ENCODE assay signal across 12 mouse cellular contexts in the genomic region with DNA sequence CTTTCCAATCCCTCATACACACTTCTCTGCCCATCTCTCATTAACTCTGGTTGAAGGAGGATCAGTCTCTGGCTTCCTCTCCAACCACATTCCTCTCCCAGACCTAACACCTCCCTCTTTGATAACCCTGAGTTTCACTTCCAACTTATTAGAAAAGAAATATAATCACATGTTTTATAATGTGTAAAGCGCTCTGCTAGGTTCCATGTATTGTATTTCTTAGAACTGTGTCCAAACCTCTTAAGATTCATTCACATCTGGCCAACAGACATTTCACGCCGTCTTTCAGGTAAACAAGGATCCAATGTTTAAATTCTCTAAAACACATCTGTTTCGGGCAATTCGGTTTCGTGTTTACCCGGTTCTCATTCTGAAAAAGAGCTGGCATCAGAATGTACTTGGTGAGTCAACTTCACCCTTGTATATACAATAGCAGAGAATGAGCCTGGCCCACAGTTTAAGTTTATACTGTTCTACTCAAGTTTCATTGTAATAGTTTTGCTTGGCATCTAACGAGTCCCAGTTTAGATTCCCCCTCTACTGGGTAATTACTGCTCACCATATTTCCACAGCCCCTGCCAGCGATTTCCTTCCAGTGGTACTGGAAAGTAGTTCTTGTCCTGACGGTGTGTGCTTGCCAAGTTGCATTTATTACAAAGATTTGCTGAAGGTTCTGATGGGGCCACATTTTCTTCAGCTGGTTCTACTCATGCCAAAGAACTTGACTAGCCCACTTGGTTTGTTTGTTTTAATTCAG.
A peak's percentile ranks its signal among the peaks of the same experiment; 100 is the strongest.
DNase-seq lines count a peak whose midpoint lies in the region; ATAC-seq and TF ChIP-seq lines count a peak whose summit lies in the region.
"Had no signal": no experiment of that assay in that cellular context is flagged by ENCODE, and none has a peak within 500 bp of the region (broad histone marks: within the 10 kb centered on the region; RNA-seq: fewer than 3 reads in every experiment).

No protein-coding gene starts in this region.

- H3K27ac ChIP-seq in heart, embryonic 11.5 days (ENCODE audit: low read depth, low read length) = no peak overlapping the region
- H3K27ac ChIP-seq in embryonic facial prominence, embryonic 12.5 days = peak overlapping the region; percentile 69
- peak overlapping the region; percentile 56; the same call in 1 of the 2 replicates for H3K27ac ChIP-seq in limb, embryonic 14.5 days (replicated peaks; ENCODE audit: low read depth, low read length)
- H3K27ac ChIP-seq in liver, postnatal 0 days (ENCODE audit: low read depth) = no peak overlapping the region
- H3K27ac ChIP-seq: heart, embryonic 15.5 days; neural tube, embryonic 15.5 days had no signal

- no peak overlapping the region for H3K9ac ChIP-seq in heart, embryonic 11.5 days (ENCODE audit: low read depth, low read length)
- H3K9ac ChIP-seq in embryonic facial prominence, embryonic 12.5 days = no peak overlapping the region
- no peak overlapping the region for H3K9ac ChIP-seq in limb, embryonic 14.5 days (ENCODE audit: low read depth, low read length, severe bottlenecking)
- H3K9ac ChIP-seq in liver, postnatal 0 days (replicated peaks) = no peak overlapping the region
- H3K9ac ChIP-seq: heart, embryonic 15.5 days; neural tube, embryonic 15.5 days had no signal

- no peaks in the 10 kb centered on the region for H3K36me3 ChIP-seq in heart, embryonic 11.5 days (ENCODE audit: control insufficient read depth, insufficient read depth, low read length)
- no peaks in the 10 kb centered on the region for H3K36me3 ChIP-seq in embryonic facial prominence, embryonic 12.5 days
- H3K36me3 ChIP-seq in limb, embryonic 14.5 days (ENCODE audit: control insufficient read depth, insufficient read depth, low read length) = no peaks in the 10 kb centered on the region
- no peaks in the 10 kb centered on the region for H3K36me3 ChIP-seq in liver, postnatal 0 days (replicated peaks; ENCODE audit: insufficient read depth, low read length)
- H3K36me3 ChIP-seq: heart, embryonic 15.5 days; neural tube, embryonic 15.5 days had no signal

- no peak overlapping the region for H3K4me2 ChIP-seq in heart, embryonic 11.5 days
- H3K4me2 ChIP-seq in embryonic facial prominence, embryonic 12.5 days (replicated peaks) = no peak overlapping the region
- no peak overlapping the region; the same call in 1 of the 2 replicates for H3K4me2 ChIP-seq in limb, embryonic 14.5 days (replicated peaks; ENCODE audit: low read depth, low read length, severe bottlenecking)
- H3K4me2 ChIP-seq in liver, postnatal 0 days (ENCODE audit: low read depth, low read length) = no peak overlapping the region
- H3K4me2 ChIP-seq: heart, embryonic 15.5 days; neural tube, embryonic 15.5 days had no signal

- DNase-seq in heart, postnatal 4 days = peak; percentile 26
- DNase-seq in Muller cell, postnatal 12 days (ENCODE audit: inconsistent ontology term) = peak; percentile 21
- DNase-seq in limb, embryonic 14.5 days (ENCODE audit: low spot score) = peak; percentile 93
- no peak for DNase-seq in right cerebral cortex, postnatal 4 days
- DNase-seq in liver, postnatal 0 days = no peak
- no peak for DNase-seq in kidney, adult 18-20 months
- DNase-seq: cerebellum, adult 2 months; right cerebral cortex, postnatal 14 days had no signal

- TF ChIP-seq POLR2A in limb, embryonic 14.5 days (IDR thresholded peaks at IDR 0.05; ENCODE audit: borderline replicate concordance, extremely low read depth, insufficient read depth, insufficient read length) = no peak

- ATAC-seq in heart, embryonic 11.5 days (replicated peaks; ENCODE audit: insufficient number of reproducible peaks, low FRiP score, low TSS enrichment) = no peak
- ATAC-seq in embryonic facial prominence, embryonic 12.5 days (ENCODE audit: insufficient number of reproducible peaks, insufficient read depth, low FRiP score, low TSS enrichment) = peak; percentile 81
- peak; percentile 91 for ATAC-seq in limb, embryonic 14.5 days (ENCODE audit: low FRiP score, low read depth)
- ATAC-seq in liver, postnatal 0 days = no peak

- no peak overlapping the region for H3K4me3 ChIP-seq in heart, embryonic 11.5 days (ENCODE audit: low read depth, low read length)
- no peak overlapping the region for H3K4me3 ChIP-seq in embryonic facial prominence, embryonic 12.5 days
- no peak overlapping the region for H3K4me3 ChIP-seq in limb, embryonic 14.5 days (replicated peaks; ENCODE audit: low read length)
- H3K4me3 ChIP-seq in liver, postnatal 0 days (ENCODE audit: low read depth, low read length) = no peak overlapping the region
- H3K4me3 ChIP-seq: heart, embryonic 15.5 days; neural tube, embryonic 15.5 days had no signal

- TF ChIP-seq CTCF in liver, postnatal 0 days (IDR thresholded peaks at IDR 0.05; ENCODE audit: low read depth) = no peak

- no peaks in the 10 kb centered on the region for H3K27me3 ChIP-seq in heart, embryonic 11.5 days (ENCODE audit: control insufficient read depth, insufficient read depth, low read length)
- no peaks in the 10 kb centered on the region for H3K27me3 ChIP-seq in embryonic facial prominence, embryonic 12.5 days
- no peaks in the 10 kb centered on the region for H3K27me3 ChIP-seq in limb, embryonic 14.5 days (ENCODE audit: control insufficient read depth, insufficient read depth, low read length)
- no peaks in the 10 kb centered on the region for H3K27me3 ChIP-seq in liver, postnatal 0 days (ENCODE audit: insufficient read depth, low read length)
- H3K27me3 ChIP-seq: heart, embryonic 15.5 days; neural tube, embryonic 15.5 days had no signal

- no peaks in the 10 kb centered on the region for H3K4me1 ChIP-seq in heart, embryonic 11.5 days (ENCODE audit: control insufficient read depth, insufficient read depth, low read length)
- H3K4me1 ChIP-seq in embryonic facial prominence, embryonic 12.5 days = no peaks in the 10 kb centered on the region
- peaks cover 11% of the 10 kb centered on the region for H3K4me1 ChIP-seq in limb, embryonic 14.5 days (ENCODE audit: control insufficient read depth, insufficient read depth, low read length)
- H3K4me1 ChIP-seq in liver, postnatal 0 days (ENCODE audit: insufficient read depth) = no peaks in the 10 kb centered on the region
- H3K4me1 ChIP-seq: heart, embryonic 15.5 days; neural tube, embryonic 15.5 days had no signal

- no peak for TF ChIP-seq EP300 in liver, postnatal 0 days (IDR thresholded peaks at IDR 0.05; ENCODE audit: low read depth)

- WGBS in heart, embryonic 11.5 days (ENCODE audit: insufficient replicate concordance) = 77% methylated on average over 10 of the region's 10 CpGs
- 42% methylated on average over 10 of the region's 10 CpGs for WGBS in embryonic facial prominence, embryonic 12.5 days
- 24% methylated on average over 10 of the region's 10 CpGs for WGBS in limb, embryonic 14.5 days
- WGBS in liver, postnatal 0 days (ENCODE audit: insufficient replicate concordance) = 75% methylated on average over 10 of the region's 10 CpGs

- H3K9me3 ChIP-seq in heart, embryonic 11.5 days (replicated peaks; ENCODE audit: control insufficient read depth, low read length) = no peaks in the 10 kb centered on the region
- H3K9me3 ChIP-seq in embryonic facial prominence, embryonic 12.5 days = no peaks in the 10 kb centered on the region
- no peaks in the 10 kb centered on the region for H3K9me3 ChIP-seq in limb, embryonic 14.5 days (ENCODE audit: control insufficient read depth, low read length)
- no peaks in the 10 kb centered on the region for H3K9me3 ChIP-seq in liver, postnatal 0 days (ENCODE audit: low read length)
- H3K9me3 ChIP-seq: heart, embryonic 15.5 days; neural tube, embryonic 15.5 days had no signal

Comparison
In these comparisons a context has a peak if more than half of its experiments do, and no peak if none do; other contexts are left out.
1. DNase-seq: peak in heart, postnatal 4 days (single experiment), Muller cell, postnatal 12 days (single experiment) and limb, embryonic 14.5 days (single experiment); none in right cerebral cortex, postnatal 4 days (single experiment), liver, postnatal 0 days (single experiment) and kidney, adult 18-20 months (single experiment).
2. ATAC-seq: peak in embryonic facial prominence, embryonic 12.5 days (single experiment) and limb, embryonic 14.5 days (single experiment); none in heart, embryonic 11.5 days (single experiment) and liver, postnatal 0 days (single experiment).
3. H3K27ac ChIP-seq: peak in embryonic facial prominence, embryonic 12.5 days (single experiment) and limb, embryonic 14.5 days (single experiment); none in heart, embryonic 11.5 days (single experiment) and liver, postnatal 0 days (single experiment).